Mouse (Mus musculus) T-helper 2 cell (primary cell): Measurements from ENCODE around the gene F10.

ENCODE experiments used
- in situ Hi-C: fragments of 300-600 bp; cut with MboI, MseI; formaldehyde crosslinking; loops from one replicate; pipeline ENCODE4 v1.15.1; 2025; ENCODE audit warnings: high pct_unique_total_duplicates

The F10 gene

GRCm38 (mm10) chr8:13037015-13037414 is at the start of gene F10:
F10 (plus strand) TSS chr8:13037308.
- in situ Hi-C loops = no loop called here

GRCm38 (mm10) chr8:12987571-12987970 is 49.5 kb upstream of the F10 start:
- in situ Hi-C loops = no loop called here

GRCm38 (mm10) chr8:12988722-12989430 is 48.2 kb upstream of the F10 start:
- in situ Hi-C loops = no loop called here

- in situ Hi-C loops = no loop called here
Measured at GRCm38 (mm10) chr8:12991411-12991810, 45.7 kb upstream of the F10 start.

- in situ Hi-C loops = no loop called here
Measured at GRCm38 (mm10) chr8:12994468-12994867, 42.6 kb upstream of the F10 start.

GRCm38 (mm10) chr8:12995481-12995880 is 41.6 kb upstream of the F10 start:
- in situ Hi-C loops = no loop called here

GRCm38 (mm10) chr8:12996831-12997275 is 40.3 kb upstream of the F10 start:
- in situ Hi-C loops = no loop called here

GRCm38 (mm10) chr8:12998331-12998730 is 38.8 kb upstream of the F10 start:
- in situ Hi-C loops = no loop called here

GRCm38 (mm10) chr8:12999793-13000192 is 37.3 kb upstream of the F10 start:
- in situ Hi-C loops = loop anchor here (10.0 kb wide), 1 partner anchor 1245 kb away; no protein-coding TSS in a partner anchor

GRCm38 (mm10) chr8:13007458-13007857 is 29.6 kb upstream of the F10 start:
- in situ Hi-C loops = loop anchor here (10.0 kb wide), 1 partner anchor 1237 kb away; no protein-coding TSS in a partner anchor

- in situ Hi-C loops = no loop called here
Measured at GRCm38 (mm10) chr8:13010313-13010712, 26.8 kb upstream of the F10 start.

- in situ Hi-C loops = no loop called here
Measured at GRCm38 (mm10) chr8:13019560-13019959, 17.5 kb upstream of the F10 start.

- in situ Hi-C loops = no loop called here
Measured at GRCm38 (mm10) chr8:13021830-13022229, 15.3 kb upstream of the F10 start.

- in situ Hi-C loops = no loop called here
Measured at GRCm38 (mm10) chr8:13025487-13026224, 11.5 kb upstream of the F10 start, which contains the start of gene F7. F7 (plus strand) TSS chr8:13026034.

GRCm38 (mm10) chr8:13027615-13028014 is 9.5 kb upstream of the F10 start:
- in situ Hi-C loops = no loop called here

- in situ Hi-C loops = no loop called here
Measured at GRCm38 (mm10) chr8:13028482-13028881, 8.6 kb upstream of the F10 start.

- in situ Hi-C loops = no loop called here
Measured at GRCm38 (mm10) chr8:13036346-13036812, 729 bp upstream of the F10 start.

GRCm38 (mm10) chr8:13037569-13037968 is 461 bp downstream of the F10 start:
- in situ Hi-C loops = no loop called here

GRCm38 (mm10) chr8:13039054-13039453 is 1.9 kb downstream of the F10 start:
- in situ Hi-C loops = no loop called here

- in situ Hi-C loops = no loop called here
Measured at GRCm38 (mm10) chr8:13041459-13041858, 4.4 kb downstream of the F10 start.

GRCm38 (mm10) chr8:13047652-13048051 is 10.5 kb downstream of the F10 start:
- in situ Hi-C loops = no loop called here

- in situ Hi-C loops = loop anchor here (25.0 kb wide), 1 partner anchor 1112 kb away; no protein-coding TSS in a partner anchor
Measured at GRCm38 (mm10) chr8:13050550-13050949, 13.4 kb downstream of the F10 start.

- in situ Hi-C loops = loop anchor here (25.0 kb wide), 1 partner anchor 1105 kb away; no protein-coding TSS in a partner anchor
Measured at GRCm38 (mm10) chr8:13057351-13057750, 20.2 kb downstream of the F10 start.
